Mouse (Mus musculus) MEL-GATA-1-ER (cell line): ENCODE measurements around the gene Anxa11.
"Not testable (repeated sequence)": the region's sequence is repeated elsewhere in the genome, so short reads cannot be mapped to it uniquely, and the experiment has no call there.

Experiments
- DNase-seq: peaks from one replicate; pipeline ENCODE4 v3.0.0-alpha.2; 2012; ENCODE audit warnings: low read depth; ENCODE audit errors: extremely low read depth

The Anxa11 gene

DNA sequence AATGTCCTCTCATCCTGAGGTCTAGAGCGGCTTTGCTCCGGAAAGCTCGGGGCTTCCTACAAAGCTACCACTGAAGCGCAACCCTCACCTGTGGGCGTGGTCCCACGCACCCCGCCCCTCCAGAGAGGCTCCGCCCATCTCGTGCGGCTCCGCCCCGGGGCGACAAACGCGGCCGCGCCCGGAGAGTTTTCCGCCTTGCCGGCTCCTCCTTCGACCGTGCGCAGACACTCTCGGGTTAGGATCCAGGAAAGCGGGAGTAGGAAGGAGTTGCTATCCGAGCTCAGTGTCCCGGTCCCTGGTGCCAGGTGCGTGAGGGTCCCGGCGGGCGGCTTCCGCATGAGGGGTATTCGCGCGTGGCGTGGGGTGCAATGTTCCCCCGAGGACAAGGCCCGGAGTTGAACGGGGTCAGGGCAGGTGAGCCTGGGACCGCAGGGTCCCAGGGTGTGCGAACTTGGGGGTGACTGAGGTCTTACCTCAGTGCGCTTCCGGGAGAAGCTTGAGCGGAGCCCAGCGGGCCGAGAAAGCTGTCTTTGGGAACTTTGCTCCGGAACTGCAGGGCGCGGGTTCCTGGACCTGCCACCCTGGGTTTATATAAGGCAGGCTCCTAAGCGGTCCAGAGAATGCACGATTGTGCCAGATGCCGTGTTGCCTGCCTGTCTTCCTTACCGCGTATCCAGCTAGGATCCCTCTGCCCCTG lies at the start of gene Anxa11:
TSS of gene Anxa11 (plus strand) at position 166 of the 697 bp plus-strand sequence.
- DNase-seq = peak; percentile 64

- DNase-seq = no peak
Measured at GRCm38 (mm10) chr14:25794331-25794730, 47.6 kb upstream of the Anxa11 start.

DNA sequence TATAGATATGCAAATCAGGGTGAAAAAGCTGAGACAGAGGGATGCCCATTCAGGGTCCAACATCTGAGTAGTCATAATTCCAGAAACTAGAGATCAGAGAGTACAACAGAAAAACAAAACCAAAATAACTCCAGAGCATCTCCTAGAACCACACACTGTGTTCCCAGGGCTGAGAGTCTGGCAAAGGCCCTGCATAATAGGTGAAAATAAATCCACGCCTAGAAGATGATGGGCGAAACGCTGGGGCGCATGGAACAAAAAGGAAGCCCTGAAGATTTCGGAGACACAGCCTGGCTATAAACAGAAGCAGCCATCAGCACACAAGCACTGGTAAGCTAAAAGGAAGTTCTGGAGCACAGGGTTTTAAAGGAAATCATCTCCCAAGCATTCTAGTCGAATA lies 46.9 kb upstream of the Anxa11 start:
- DNase-seq = no peak

DNA sequence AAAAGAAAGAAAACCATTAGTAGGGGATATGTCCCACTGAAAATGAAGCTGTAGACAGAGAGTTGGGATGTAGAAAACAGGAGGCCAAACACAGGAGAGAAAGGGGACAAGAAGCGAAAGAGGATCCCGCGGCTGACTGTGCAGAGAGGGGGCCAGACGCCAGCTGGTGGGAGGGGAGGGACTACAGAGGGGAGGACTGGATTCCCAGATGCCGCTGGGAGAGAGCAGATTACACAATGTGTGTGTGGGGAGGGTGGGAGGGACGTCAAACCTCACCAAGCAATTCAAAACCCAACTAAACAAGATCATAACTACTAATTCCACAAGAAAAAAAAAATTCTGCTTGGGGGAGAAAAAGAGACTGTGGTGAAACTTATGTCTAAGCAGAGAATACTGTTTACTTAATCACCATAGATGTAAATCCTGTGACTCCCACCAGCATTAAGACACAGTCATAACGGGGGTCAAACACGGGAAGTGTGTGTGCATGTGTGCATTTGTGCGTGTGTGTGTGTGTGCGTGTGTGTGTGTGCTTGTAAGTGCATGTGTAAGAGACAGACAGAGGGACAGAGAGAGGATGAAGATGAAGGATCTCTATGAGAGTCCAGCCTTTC lies 46.3 kb upstream of the Anxa11 start:
- no peak for DNase-seq

- no peak for DNase-seq
Measured at GRCm38 (mm10) chr14:25796619-25797018, 45.3 kb upstream of the Anxa11 start.

DNA sequence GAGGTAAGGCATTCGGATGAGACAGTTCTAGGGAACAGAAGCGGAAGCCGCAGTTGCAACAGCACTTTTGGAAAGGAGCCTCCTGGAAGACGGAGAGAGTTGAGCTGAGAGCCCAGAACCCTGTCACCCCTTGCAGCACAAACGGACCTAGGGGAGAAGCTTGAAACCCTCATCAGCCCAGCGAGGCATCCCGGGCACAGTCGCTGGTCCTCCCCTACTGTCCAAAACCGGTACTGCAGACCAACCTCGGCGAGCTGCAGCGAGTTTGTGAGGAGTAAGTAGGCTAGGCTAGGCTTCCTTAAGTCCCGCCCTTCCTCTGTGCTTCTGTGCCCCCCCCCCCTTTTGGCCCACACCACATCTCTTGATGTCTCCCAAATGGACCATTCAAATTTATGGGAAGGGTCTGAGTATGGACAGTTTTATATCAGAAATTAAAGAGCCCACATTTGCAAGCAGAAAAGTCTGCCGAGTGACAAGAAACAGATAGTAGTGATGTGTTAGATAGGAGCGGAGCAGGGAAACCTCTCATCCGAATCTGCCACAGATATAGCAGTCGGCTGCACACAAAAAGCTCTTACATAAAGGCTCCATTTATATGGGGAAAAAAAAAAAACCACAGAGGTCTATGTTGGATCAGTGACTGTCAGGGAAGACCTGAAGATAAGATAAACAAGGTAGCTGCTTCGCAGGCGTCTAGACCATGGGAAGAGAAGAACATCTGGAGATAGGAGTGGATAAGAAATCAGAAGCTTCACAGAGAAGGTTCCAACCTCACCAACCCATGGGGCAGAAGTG lies 41.6 kb upstream of the Anxa11 start:
- DNase-seq = peak; percentile 43

DNA sequence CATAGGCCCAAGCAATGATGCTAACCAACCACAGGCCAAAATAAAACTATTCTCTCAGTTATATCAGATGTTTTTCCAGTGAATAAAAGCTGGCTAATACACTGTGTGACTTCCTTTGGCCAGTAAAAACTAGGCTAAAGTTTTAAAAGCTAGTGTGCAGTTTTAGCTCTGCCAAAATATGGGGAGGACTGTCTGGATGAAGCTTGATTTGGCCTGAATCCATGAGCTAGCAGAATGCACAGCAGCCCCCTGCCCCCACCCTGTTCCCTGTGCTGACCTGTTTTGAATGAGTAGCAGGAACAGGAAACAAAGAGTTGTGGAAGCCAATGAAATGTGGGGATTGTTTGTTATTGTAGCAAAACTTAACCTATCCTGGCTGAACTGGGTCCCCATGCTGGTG lies 39.4 kb upstream of the Anxa11 start:
- no peak for DNase-seq

DNA sequence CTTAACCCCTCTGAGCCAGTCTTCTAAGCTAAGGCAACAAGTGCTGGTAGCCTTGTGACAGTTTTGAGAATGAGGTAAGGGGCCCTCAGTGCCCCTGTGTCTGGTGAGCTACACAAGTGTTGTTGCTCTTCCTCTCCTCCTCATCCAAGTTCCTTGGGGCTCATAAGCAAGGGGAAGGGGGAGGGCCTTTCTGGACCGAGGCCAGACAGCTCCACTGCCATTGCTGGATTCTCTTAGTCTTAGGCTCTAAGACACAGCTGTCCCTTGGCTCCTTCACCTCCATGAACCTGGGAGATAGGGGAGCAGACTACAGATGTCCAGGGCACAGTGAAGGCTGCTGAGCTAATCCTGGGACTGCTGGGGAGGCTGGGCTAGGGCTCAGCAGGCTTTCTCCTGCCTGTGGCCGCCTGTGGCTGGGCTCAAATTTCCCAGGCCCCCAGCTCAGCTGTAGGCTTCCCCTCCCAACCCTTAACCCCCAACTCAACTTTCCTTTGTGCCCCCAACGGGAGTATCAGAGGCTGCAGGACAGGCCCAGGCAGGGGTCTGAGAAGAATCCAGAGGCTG lies 38.6 kb upstream of the Anxa11 start:
- DNase-seq = no peak

DNA sequence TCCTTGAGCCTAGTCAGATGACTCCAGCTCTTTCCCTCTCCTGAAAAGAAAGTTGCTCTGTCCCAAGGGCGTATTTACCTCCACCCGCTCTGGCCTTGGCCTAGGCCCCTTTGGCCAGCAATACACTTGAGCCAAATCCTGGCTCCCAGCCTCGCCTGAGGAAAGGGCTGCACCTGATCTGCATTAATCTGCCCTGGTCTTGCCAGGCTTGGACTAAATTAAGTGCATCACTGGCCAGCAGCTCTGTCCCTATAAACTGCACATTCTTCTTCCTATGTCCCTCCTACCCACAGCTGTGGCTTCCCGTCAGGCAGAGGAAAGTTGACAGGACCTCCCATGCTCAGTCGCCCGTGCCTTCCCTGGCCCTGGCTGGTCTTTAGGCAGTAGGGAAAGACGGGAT lies 36.1 kb upstream of the Anxa11 start:
- DNase-seq = no peak

DNA sequence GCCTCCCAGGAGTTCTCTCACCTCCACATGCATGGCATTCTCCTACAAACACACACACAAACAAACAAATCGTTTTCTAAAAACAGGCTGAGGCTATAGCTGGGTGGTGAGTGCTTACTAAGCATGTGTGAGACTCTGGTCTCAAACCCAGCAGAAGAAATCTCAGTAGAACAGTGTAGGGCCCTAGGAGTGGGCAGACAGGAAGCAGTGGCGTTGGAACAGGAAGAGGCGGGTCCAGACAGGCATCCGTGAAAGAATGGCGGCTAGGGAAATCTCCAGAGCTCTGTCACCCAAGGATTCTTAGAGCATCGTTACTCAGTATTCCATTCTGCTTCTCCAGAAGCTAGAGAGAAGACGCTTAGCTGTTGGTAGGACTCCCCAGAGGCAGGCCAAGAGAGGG lies 35.4 kb upstream of the Anxa11 start:
- DNase-seq = no peak

DNA sequence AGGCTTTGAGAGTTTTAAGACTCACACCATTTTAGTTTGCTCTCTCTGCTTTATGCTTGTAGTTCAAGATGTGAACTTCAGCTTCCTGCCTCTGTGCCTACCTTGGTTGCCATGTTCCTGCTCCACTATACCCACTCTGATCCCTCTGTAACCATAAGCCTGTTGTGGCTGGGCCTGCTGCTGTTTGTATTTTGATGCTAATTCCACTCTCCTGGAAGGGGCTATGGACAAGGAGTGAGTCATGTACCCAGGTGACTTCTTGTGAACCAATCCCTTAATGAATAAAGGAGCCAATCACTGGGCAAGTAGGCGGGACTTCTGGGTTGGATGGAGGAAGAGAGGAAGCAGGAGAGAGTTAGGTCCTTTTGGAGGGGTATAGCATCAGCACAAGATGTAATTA lies 30.9 kb upstream of the Anxa11 start:
- DNase-seq = not testable (repeated sequence)

GRCm38 (mm10) chr14:25814140-25814539 lies 27.8 kb upstream of the Anxa11 start:
- DNase-seq = no peak

DNA sequence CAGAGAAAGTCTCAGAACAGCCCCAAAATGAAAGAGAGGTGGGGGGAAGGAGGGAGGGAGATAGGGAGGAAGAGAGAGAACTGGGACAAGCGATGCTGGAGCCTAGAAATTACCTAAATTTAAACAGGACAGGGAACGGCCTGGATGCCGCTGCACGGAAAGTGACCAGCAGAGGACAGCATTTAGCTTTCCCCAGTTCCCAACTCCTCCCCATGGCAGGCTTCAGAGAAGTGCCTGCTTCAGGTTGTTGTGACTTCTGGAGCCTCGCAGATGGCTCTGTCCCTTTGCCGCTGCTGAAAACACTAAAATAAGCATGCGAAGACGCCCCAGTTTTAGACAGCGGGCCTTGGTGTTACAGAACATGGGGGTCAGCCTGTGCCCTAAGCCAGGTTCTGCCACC lies 25.5 kb upstream of the Anxa11 start:
- DNase-seq = no peak

DNA sequence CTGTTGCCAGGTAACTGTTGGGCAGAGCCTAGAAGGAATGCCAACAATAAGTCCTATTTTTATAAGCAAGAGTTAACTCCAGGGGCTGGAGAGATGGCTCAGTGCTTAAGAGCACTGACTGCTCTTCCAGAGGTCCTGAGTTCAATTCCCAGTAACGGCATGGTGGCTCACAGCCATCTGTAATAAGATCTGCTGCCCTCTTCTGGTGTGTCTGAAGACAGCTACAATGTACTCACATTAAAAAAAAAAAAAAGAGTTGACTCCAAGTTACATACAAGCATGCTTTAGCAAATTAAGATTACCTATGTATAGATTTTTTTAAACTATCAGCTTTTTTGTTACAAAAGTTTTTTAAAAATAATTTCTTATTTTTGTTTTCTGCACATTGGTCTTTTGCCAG lies 19.4 kb upstream of the Anxa11 start:
- no peak for DNase-seq

DNA sequence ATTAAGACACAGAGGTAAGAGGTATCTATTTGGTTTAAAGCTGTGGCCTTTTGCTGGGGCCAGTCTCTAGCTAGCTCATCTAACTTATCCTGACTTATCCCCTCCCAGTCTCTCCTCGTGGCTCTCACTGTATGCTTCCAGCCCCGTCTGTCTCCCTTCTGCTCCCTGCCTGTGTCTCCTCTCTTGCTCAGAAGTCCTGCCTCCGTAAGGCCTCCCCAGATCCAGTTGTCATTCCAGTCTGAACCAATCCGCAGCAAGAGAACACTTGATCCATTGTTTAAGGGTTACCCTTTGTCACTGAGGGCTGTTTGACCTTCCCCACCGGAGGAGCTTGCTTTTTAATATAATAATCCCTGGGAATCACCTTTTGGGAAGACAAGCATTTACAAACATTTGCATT lies 17.0 kb upstream of the Anxa11 start:
- no peak for DNase-seq

DNA sequence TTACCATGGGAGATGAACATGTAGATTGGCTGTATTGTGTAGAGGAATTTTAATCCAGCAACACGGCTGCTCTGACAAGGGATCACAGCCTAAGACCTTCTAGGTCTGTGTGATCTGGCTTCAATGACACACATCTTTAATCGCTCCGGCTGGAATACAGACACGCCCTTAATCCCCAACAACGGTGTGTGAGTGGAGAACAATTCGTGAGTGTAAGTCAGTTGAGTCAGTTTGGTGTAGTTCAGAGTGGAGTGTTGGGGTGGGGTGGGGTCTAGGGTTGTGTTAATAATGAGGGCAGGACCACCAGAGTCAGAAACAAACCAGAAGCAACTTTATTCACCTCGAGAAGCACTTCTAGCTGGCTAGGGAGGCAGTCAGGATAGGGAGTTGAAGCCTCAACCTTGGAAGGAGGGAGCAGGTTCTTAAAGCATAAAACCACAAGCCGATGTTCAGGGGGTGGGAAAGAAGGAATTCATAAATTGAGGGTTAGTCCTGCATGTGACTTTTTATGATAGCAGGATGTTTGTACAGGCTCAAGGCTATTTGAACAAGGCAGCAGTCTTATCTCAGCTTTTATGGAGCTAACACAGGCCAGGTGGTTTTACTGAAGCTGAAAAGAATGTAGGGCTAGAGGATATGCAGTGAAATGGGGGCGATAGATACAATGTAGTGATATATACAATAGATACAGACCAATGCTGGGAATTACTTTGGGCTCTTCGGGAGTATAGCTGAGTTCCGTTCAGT lies 15.9 kb upstream of the Anxa11 start:
- no peak for DNase-seq

- DNase-seq = no peak
Measured at GRCm38 (mm10) chr14:25826866-25827265, 15.1 kb upstream of the Anxa11 start.

GRCm38 (mm10) chr14:25831332-25831731 lies 10.6 kb upstream of the Anxa11 start:
- no peak for DNase-seq

GRCm38 (mm10) chr14:25832301-25832700 lies 9.7 kb upstream of the Anxa11 start:
- no peak for DNase-seq

GRCm38 (mm10) chr14:25838411-25838810 lies 3.5 kb upstream of the Anxa11 start:
- DNase-seq = no peak

DNA sequence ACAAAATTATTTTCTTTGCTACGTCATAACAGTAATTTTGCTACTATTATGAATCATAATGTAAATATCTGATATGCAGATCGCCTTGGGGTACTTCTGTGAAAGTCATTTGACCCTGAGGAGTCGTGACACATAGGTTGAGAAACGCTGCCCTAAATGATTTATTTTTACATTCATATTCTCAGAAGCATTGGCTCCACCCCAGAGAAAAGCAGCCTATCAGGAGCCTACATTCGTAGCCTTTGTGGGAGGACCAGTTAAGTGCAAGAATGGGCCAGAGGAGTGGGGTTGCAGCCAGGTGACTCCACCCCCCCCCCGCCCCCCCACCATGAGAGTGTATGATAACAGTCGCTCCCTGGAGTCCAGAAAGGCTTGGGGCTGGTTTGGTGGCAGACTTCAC lies 2.2 kb upstream of the Anxa11 start:
- no peak for DNase-seq
